Mouse (Mus musculus): ENCODE results near the gene Ubxn7. TPM values are rescaled to one million over a fixed set of nuclear protein-coding genes. Genes with fewer than 3 reads are reported as not detected.

The Ubxn7 gene
- polyA plus RNA-seq, 1 experiment from 2014 or later = 26.2 TPM

Other genes with a start within 250 kb of the Ubxn7 start
- 130 TPM in 2 replicates for gene Pigx, start 232.5 kb upstream of the Ubxn7 start, polyA plus RNA-seq (2015; fragmentation: Nextera tagmentation; extraction: Ambion mirVana)
- 41.7 and 45.7 TPM in 2 replicates for gene Cep19, start 232.5 kb upstream of the Ubxn7 start, polyA plus RNA-seq (2015; fragmentation: Nextera tagmentation; extraction: Ambion mirVana)
- gene Nrros, start 166.7 kb upstream of the Ubxn7 start, polyA plus RNA-seq (2015; fragmentation: Nextera tagmentation; extraction: Ambion mirVana) = 7.8 and 8.2 TPM in 2 replicates
- not detected in 2 replicates for gene Bex6, start 152.4 kb upstream of the Ubxn7 start, polyA plus RNA-seq (2015; fragmentation: Nextera tagmentation; extraction: Ambion mirVana)
- 20.2 and 22.8 TPM in 2 replicates for gene Fbxo45, start 85.1 kb upstream of the Ubxn7 start, polyA plus RNA-seq (2015; fragmentation: Nextera tagmentation; extraction: Ambion mirVana)
- 16.6 and 17.4 TPM in 2 replicates for gene Wdr53, start 85.0 kb upstream of the Ubxn7 start, polyA plus RNA-seq (2015; fragmentation: Nextera tagmentation; extraction: Ambion mirVana)
- gene Smco1, start 60.8 kb upstream of the Ubxn7 start, polyA plus RNA-seq (2015; fragmentation: Nextera tagmentation; extraction: Ambion mirVana) = not detected in 2 replicates
- gene Rnf168, start 54.8 kb upstream of the Ubxn7 start, polyA plus RNA-seq (2015; fragmentation: Nextera tagmentation; extraction: Ambion mirVana) = 35.9 and 36.0 TPM in 2 replicates
- gene Tm4sf19, start 68.2 kb downstream of the Ubxn7 start, polyA plus RNA-seq (2015; fragmentation: Nextera tagmentation; extraction: Ambion mirVana) = not detected in 2 replicates
- 33.8 and 34.2 TPM in 2 replicates for gene Tctex1d2, start 87.4 kb downstream of the Ubxn7 start, polyA plus RNA-seq (2015; fragmentation: Nextera tagmentation; extraction: Ambion mirVana)
- gene Pcyt1a, start 98.7 kb downstream of the Ubxn7 start, polyA plus RNA-seq (2015; fragmentation: Nextera tagmentation; extraction: Ambion mirVana) = 47.4 and 47.6 TPM in 2 replicates
- 0.11 and 0.29 TPM in 2 replicates for gene Slc51a, start 155.6 kb downstream of the Ubxn7 start, polyA plus RNA-seq (2015; fragmentation: Nextera tagmentation; extraction: Ambion mirVana)
- not detected in 2 replicates for gene Zdhhc19, start 164.0 kb downstream of the Ubxn7 start, polyA plus RNA-seq (2015; fragmentation: Nextera tagmentation; extraction: Ambion mirVana)